Mouse (Mus musculus) intestine, embryonic 15.5 days (tissue): ENCODE data around the gene Spag6. TPM values are rescaled to one million over a fixed set of nuclear protein-coding genes. Genes with fewer than 3 reads are reported as not detected.

Source experiments
- ATAC-seq: fragments of 200-750 bp; cut with Nextera tagmentation; 2 replicates; pipeline ENCODE4 v1.8.0; 2017; ENCODE audit warnings: moderate TSS enrichment, moderate library complexity
- H3K27ac ChIP-seq: fragments of 300-500 bp; sonication (generic); 2 replicates; pipeline ENCODE4 v1.5.1; 2015; ENCODE audit warnings: mild to moderate bottlenecking, inconsistent platforms
- H3K27me3 ChIP-seq: fragments of 300-500 bp; sonication (generic); replicated peaks from 2 replicates; pipeline ENCODE4 v1.6.1; 2015; ENCODE audit warnings: inconsistent platforms
- H3K36me3 ChIP-seq: fragments of 300-500 bp; sonication (generic); 2 replicates; pipeline ENCODE4 v1.6.1; 2015; ENCODE audit warnings: inconsistent platforms
- H3K4me1 ChIP-seq: fragments of 300-500 bp; sonication (generic); replicated peaks from 2 replicates; pipeline ENCODE4 v1.6.1; 2015; ENCODE audit warnings: inconsistent platforms
- H3K4me2 ChIP-seq: fragments of 300-500 bp; sonication (generic); replicated peaks from 2 replicates; pipeline ENCODE4 v1.6.1; 2015; ENCODE audit warnings: mild to moderate bottlenecking, inconsistent platforms
- H3K4me3 ChIP-seq: fragments of 300-500 bp; sonication (generic); replicated peaks from 2 replicates; pipeline ENCODE4 v1.5.1; 2015; ENCODE audit warnings: inconsistent platforms
- H3K9ac ChIP-seq: fragments of 300-500 bp; sonication (generic); 2 replicates; pipeline ENCODE4 v1.6.1; 2015; ENCODE audit warnings: inconsistent platforms
- H3K9me3 ChIP-seq: fragments of 300-500 bp; sonication (generic); 2 replicates; pipeline ENCODE4 v1.6.1; 2016; ENCODE audit warnings: inconsistent platforms
- WGBS: fragments of 180-500 bp; shearing (Covaris S2); methylation state at CpG from one replicate; pipeline ENCODE4 v1.1.7; 2015; 5-methylcytosine and 5-hydroxymethylcytosine counted together
- polyA plus RNA-seq: library from polyadenylated mRNA; unstranded; fragments of >200 nt; fragmentation: Nextera tagmentation; extraction: Ambion mirVana; gene quantifications from 2 replicates; pipeline ENCODE4 v1.2.1, GENCODE M21; 2015

Gene Spag6
- polyA plus RNA-seq, 1 experiment from 2014 or later, result 0.05 TPM

GRCm38 (mm10) chr2:18689064-18689921 is 4.5 kb upstream of the Spag6 start:
- Histone ChIP-seq H3K27me3 (peaks cover 48% of the 10 kb centered on the region), H3K4me3 (peak overlapping the region; percentile 47), H3K4me1 (peaks cover 21% of the 10 kb centered on the region), H3K9ac (peak overlapping the region; percentile 44), H3K36me3 (no peaks in the 10 kb centered on the region; the same call in none of the 2 replicates), H3K9me3 (no peaks in the 10 kb centered on the region), H3K4me2 (peak overlapping the region; percentile 92), H3K27ac (no peak overlapping the region)
- peak; percentile 50 for ATAC-seq
- 1% methylated on average over 51 of the region's 51 CpGs for WGBS

GRCm38 (mm10) chr2:18690055-18690691 is 3.7 kb upstream of the Spag6 start:
- H3K36me3 ChIP-seq, result no peaks in the 10 kb centered on the region
- peak overlapping the region; percentile 92 for H3K4me2 ChIP-seq
- H3K9ac ChIP-seq, result peak overlapping the region; percentile 32
- H3K27me3 ChIP-seq, result peaks cover 50% of the 10 kb centered on the region
- ATAC-seq, result peak; percentile 16
- H3K4me1 ChIP-seq, result peaks cover 21% of the 10 kb centered on the region
- peak overlapping the region; percentile 47 for H3K4me3 ChIP-seq
- under 1% methylated on average over 58 of the region's 58 CpGs for WGBS
- no peaks in the 10 kb centered on the region for H3K9me3 ChIP-seq
- no peak overlapping the region for H3K27ac ChIP-seq

- peaks cover 55% of the 10 kb centered on the region for H3K27me3 ChIP-seq
- H3K36me3 ChIP-seq, result no peaks in the 10 kb centered on the region
- no peak overlapping the region for H3K27ac ChIP-seq
- no peak overlapping the region for H3K9ac ChIP-seq
- 2% methylated on average over 9 of the region's 9 CpGs for WGBS
- peak overlapping the region; percentile 92 for H3K4me2 ChIP-seq
- 0 out of 2 replicates have a peak overlapping the region, but pooled peaks have one; percentile 47 for H3K4me3 ChIP-seq
- ATAC-seq, result no peak
- no peaks in the 10 kb centered on the region for H3K9me3 ChIP-seq
- H3K4me1 ChIP-seq, result peaks cover 21% of the 10 kb centered on the region
Measured at GRCm38 (mm10) chr2:18690756-18691155, 3.1 kb upstream of the Spag6 start.

- Histone ChIP-seq H3K9ac (no peak overlapping the region), H3K27ac (no peak overlapping the region)
Measured at GRCm38 (mm10) chr2:18692031-18692430, 1.8 kb upstream of the Spag6 start.

GRCm38 (mm10) chr2:18692548-18692947 is 1.3 kb upstream of the Spag6 start:
- Histone ChIP-seq H3K4me1 (peaks cover 21% of the 10 kb centered on the region), H3K9ac (no peak overlapping the region), H3K27ac (no peak overlapping the region), H3K4me2 (no peak overlapping the region), H3K4me3 (no peak overlapping the region), H3K9me3 (no peaks in the 10 kb centered on the region), H3K27me3 (peaks cover 50% of the 10 kb centered on the region), H3K36me3 (no peaks in the 10 kb centered on the region)
- WGBS, result 8% methylated on average over 1 of the region's 1 CpGs
- no peak for ATAC-seq

More at GRCm38 (mm10) chr2:18692031-18692430, 1.8 kb upstream of the Spag6 start:
- H3K4me1 ChIP-seq, result peaks cover 21% of the 10 kb centered on the region
- peaks cover 55% of the 10 kb centered on the region for H3K27me3 ChIP-seq
- H3K36me3 ChIP-seq, result no peaks in the 10 kb centered on the region
- no peak overlapping the region for H3K4me3 ChIP-seq
- no peak overlapping the region for H3K4me2 ChIP-seq
- no peaks in the 10 kb centered on the region for H3K9me3 ChIP-seq
- ATAC-seq, result no peak

GRCm38 (mm10) chr2:18693491-18693870 is 351 bp upstream of the Spag6 start:
- H3K4me2 ChIP-seq, result peak overlapping the region; percentile 97
- peak overlapping the region; percentile 74 for H3K4me3 ChIP-seq
- no peaks in the 10 kb centered on the region for H3K36me3 ChIP-seq
- H3K9me3 ChIP-seq, result no peaks in the 10 kb centered on the region
- no peak overlapping the region for H3K9ac ChIP-seq
- no peak overlapping the region for H3K27ac ChIP-seq
- peaks cover 51% of the 10 kb centered on the region for H3K27me3 ChIP-seq
- under 1% methylated on average over 5 of the region's 5 CpGs for WGBS
- ATAC-seq, result no peak
- H3K4me1 ChIP-seq, result peaks cover 21% of the 10 kb centered on the region

- Histone ChIP-seq H3K27ac (0 out of 2 replicates have a peak overlapping the region, but pooled peaks have one; percentile 76), H3K9ac (peak overlapping the region; percentile 83), H3K4me2 (peak overlapping the region; percentile 97), H3K27me3 (peaks cover 51% of the 10 kb centered on the region), H3K36me3 (no peaks in the 10 kb centered on the region), H3K9me3 (no peaks in the 10 kb centered on the region), H3K4me1 (peaks cover 15% of the 10 kb centered on the region), H3K4me3 (peak overlapping the region; percentile 74)
- WGBS, result 1% methylated on average over 20 of the region's 20 CpGs
- peak; percentile 44 for ATAC-seq
Measured at GRCm38 (mm10) chr2:18694611-18694950, 749 bp downstream of the Spag6 start.

GRCm38 (mm10) chr2:18695163-18695562 is 1.3 kb downstream of the Spag6 start:
- Histone ChIP-seq H3K27me3 (peaks cover 51% of the 10 kb centered on the region), H3K9me3 (no peaks in the 10 kb centered on the region), H3K4me3 (no peak overlapping the region), H3K27ac (no peak overlapping the region), H3K4me1 (peaks cover 9% of the 10 kb centered on the region), H3K36me3 (no peaks in the 10 kb centered on the region), H3K9ac (no peak overlapping the region), H3K4me2 (peak overlapping the region; percentile 97; the same call in 1 of the 2 replicates)
- ATAC-seq, result no peak
- WGBS, result 5% methylated on average over 8 of the region's 8 CpGs

GRCm38 (mm10) chr2:18695629-18696150 is 1.9 kb downstream of the Spag6 start:
- H3K9ac ChIP-seq, result no peak overlapping the region
- H3K4me3 ChIP-seq, result no peak overlapping the region
- H3K36me3 ChIP-seq, result no peaks in the 10 kb centered on the region
- H3K4me2 ChIP-seq, result no peak overlapping the region
- H3K9me3 ChIP-seq, result no peaks in the 10 kb centered on the region
- WGBS, result 8% methylated on average over 7 of the region's 7 CpGs
- no peak overlapping the region for H3K27ac ChIP-seq
- H3K4me1 ChIP-seq, result peaks cover 6% of the 10 kb centered on the region
- no peak for ATAC-seq
- H3K27me3 ChIP-seq, result peaks cover 50% of the 10 kb centered on the region

GRCm38 (mm10) chr2:18697591-18698244 is 3.9 kb downstream of the Spag6 start:
- Histone ChIP-seq H3K27me3 (peaks cover 51% of the 10 kb centered on the region), H3K27ac (no peak overlapping the region), H3K4me1 (peaks cover 6% of the 10 kb centered on the region), H3K4me3 (no peak overlapping the region), H3K9me3 (no peaks in the 10 kb centered on the region), H3K36me3 (no peaks in the 10 kb centered on the region), H3K9ac (no peak overlapping the region), H3K4me2 (no peak overlapping the region)
- ATAC-seq, result no peak
- 9% methylated on average over 4 of the region's 4 CpGs for WGBS

GRCm38 (mm10) chr2:18698663-18699385 is 5.0 kb downstream of the Spag6 start:
- H3K9ac ChIP-seq, result no peak overlapping the region
- H3K4me2 ChIP-seq, result peak overlapping the region; percentile 48
- 0 out of 2 replicates have a peak, but pooled peaks have one; percentile 16 for ATAC-seq
- H3K4me3 ChIP-seq, result peak overlapping the region; percentile 9
- no peak overlapping the region for H3K27ac ChIP-seq
- H3K4me1 ChIP-seq, result peaks cover 6% of the 10 kb centered on the region
- 1% methylated on average over 56 of the region's 56 CpGs for WGBS
- peaks cover 47% of the 10 kb centered on the region for H3K27me3 ChIP-seq
- H3K9me3 ChIP-seq, result no peaks in the 10 kb centered on the region
- no peaks in the 10 kb centered on the region for H3K36me3 ChIP-seq
